Mouse (Mus musculus): ENCODE data around the gene Tmem108. TPM values are rescaled to one million over a fixed set of nuclear protein-coding genes. Genes with fewer than 3 reads are reported as not detected.
A peak's percentile ranks its signal among the peaks of the same experiment; 100 is the strongest.

The Tmem108 gene
- total and polyA plus RNA-seq, 2 experiments from 2014 or later: 24.8 to 25.2 TPM

DNA sequence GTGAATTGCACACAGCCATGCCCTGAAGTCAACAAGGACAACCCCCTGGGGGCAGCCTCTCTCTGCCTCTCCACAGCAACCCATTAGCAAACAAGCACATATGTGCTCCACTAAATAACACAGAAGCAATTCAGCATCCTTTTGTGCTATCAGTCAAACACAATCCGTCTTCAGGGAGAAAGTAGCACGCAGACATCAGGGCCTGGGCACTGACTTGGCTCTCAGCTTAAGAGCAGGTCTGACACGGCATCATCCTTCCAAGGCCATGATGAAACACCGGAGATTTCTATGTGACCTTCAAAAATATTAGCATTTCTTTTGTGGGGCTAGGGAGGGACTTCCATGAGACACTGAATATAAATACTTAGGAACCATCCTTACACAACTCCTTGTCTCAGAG is 60.2 kb downstream of the Tmem108 start:
- Histone ChIP-seq H3K4me3 (ENCODE audit: low read depth, low read length) (no peak overlapping the region), H3K4me2 (ENCODE audit: low read depth, low read length, poor library complexity, severe bottlenecking) (no peak overlapping the region), H3K9me3 (ENCODE audit: low read length) (no peaks in the 10 kb centered on the region), H3K27me3 (ENCODE audit: insufficient read depth, low read length) (no peaks in the 10 kb centered on the region), H3K27ac (ENCODE audit: low read depth, low read length) (no peak overlapping the region), H3K36me3 (ENCODE audit: insufficient read depth, low read length) (no peaks in the 10 kb centered on the region), H3K9ac (replicated peaks; ENCODE audit: low read length, poor library complexity, severe bottlenecking) (no peak overlapping the region), H3K4me1 (ENCODE audit: insufficient read depth, low read length) (no peaks in the 10 kb centered on the region)
- ATAC-seq (ENCODE audit: low FRiP score) (no peak), DNase-seq (ENCODE audit: low spot score) (no peak)
- TF ChIP-seq CTCF (IDR thresholded peaks at IDR 0.05): no peak
- WGBS: 63% methylated on average over 4 of the region's 4 CpGs

DNA sequence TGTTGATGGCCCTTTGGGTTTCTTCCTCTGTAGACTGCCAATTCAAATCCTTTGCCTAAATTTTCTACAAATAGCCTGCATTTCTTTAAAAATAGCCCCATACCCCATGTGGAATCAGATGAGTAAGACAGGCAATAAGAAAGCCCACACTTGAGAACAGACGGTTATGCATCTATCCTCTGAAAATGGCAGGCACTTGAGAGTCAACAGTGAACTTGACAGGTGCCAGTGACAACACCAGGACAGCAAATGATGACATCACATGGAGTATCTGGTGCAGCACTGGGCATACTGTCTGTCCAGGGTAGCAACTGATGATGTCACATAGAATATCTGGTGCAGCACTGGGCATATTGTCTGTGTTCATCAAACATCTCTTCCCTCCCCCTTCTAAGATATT is 61.4 kb downstream of the Tmem108 start:
- H3K27me3 ChIP-seq (ENCODE audit: insufficient read depth, low read length): no peaks in the 10 kb centered on the region
- no peak for TF ChIP-seq CTCF (IDR thresholded peaks at IDR 0.05)
- no peaks in the 10 kb centered on the region for H3K9me3 ChIP-seq (ENCODE audit: low read length)
- no peaks in the 10 kb centered on the region for H3K36me3 ChIP-seq (ENCODE audit: insufficient read depth, low read length)
- DNase-seq (ENCODE audit: low spot score): no peak
- H3K4me2 ChIP-seq (ENCODE audit: low read depth, low read length, poor library complexity, severe bottlenecking): no peak overlapping the region
- no peak overlapping the region for H3K4me3 ChIP-seq (ENCODE audit: low read depth, low read length)
- no peak overlapping the region for H3K27ac ChIP-seq (ENCODE audit: low read depth, low read length)
- H3K9ac ChIP-seq (replicated peaks; ENCODE audit: low read length, poor library complexity, severe bottlenecking): no peak overlapping the region
- 86% methylated on average over 1 of the region's 1 CpGs for WGBS
- no peaks in the 10 kb centered on the region for H3K4me1 ChIP-seq (ENCODE audit: insufficient read depth, low read length)
- ATAC-seq (ENCODE audit: low FRiP score): no peak

DNA sequence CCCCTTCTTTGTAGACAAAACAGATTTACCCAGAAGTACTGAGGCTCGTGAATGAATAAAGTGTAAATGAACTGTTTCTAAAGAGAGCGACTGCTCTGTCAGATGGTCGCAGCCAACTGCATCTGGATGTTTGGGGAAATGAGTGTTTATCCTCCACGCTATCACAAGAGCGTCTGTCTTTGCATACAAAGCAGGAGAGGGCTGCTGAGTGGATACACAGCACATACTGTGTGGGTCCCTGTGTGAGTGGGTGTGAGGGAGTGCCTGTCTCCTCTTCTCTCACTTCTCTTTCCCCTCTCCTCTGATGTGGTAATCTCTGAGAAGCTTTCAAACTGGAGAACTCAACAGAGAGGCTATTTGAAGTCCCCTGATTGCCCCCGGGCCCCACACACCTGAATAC is 64.7 kb downstream of the Tmem108 start:
- Histone ChIP-seq H3K4me1 (ENCODE audit: insufficient read depth, low read length) (no peaks in the 10 kb centered on the region), H3K9ac (replicated peaks; ENCODE audit: low read length, poor library complexity, severe bottlenecking) (no peak overlapping the region), H3K4me3 (ENCODE audit: low read depth, low read length) (no peak overlapping the region), H3K9me3 (ENCODE audit: low read length) (no peaks in the 10 kb centered on the region), H3K36me3 (ENCODE audit: insufficient read depth, low read length) (no peaks in the 10 kb centered on the region), H3K27ac (ENCODE audit: low read depth, low read length) (no peak overlapping the region), H3K27me3 (ENCODE audit: insufficient read depth, low read length) (no peaks in the 10 kb centered on the region), H3K4me2 (ENCODE audit: low read depth, low read length, poor library complexity, severe bottlenecking) (no peak overlapping the region)
- WGBS: 49% methylated on average over 6 of the region's 6 CpGs
- no peak for TF ChIP-seq CTCF (IDR thresholded peaks at IDR 0.05)
- DNase-seq (ENCODE audit: low spot score): peak; percentile 36
- no peak for ATAC-seq (ENCODE audit: low FRiP score)

DNA sequence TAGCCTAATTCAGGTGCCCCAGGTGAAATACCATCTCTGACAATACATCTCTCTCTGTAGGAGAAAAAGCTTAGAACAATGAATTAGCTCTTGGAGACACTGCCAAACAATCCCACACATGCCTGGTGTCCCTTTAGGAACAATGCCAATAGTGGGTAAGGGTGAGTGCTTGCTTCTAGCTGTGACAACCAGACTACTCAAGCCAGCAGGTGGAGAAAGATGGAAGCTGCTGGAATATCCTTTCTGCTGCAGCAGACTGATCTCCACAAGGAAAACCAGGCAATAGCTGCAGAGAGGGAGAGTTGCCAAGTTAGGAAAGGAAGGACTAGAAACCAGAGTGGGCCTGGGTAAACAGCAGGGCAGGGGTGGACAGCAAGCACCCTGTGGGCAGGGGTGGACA is 67.8 kb downstream of the Tmem108 start:
- no peak for TF ChIP-seq CTCF (IDR thresholded peaks at IDR 0.05)
- Histone ChIP-seq H3K4me3 (ENCODE audit: low read depth, low read length) (no peak overlapping the region), H3K4me1 (ENCODE audit: insufficient read depth, low read length) (no peaks in the 10 kb centered on the region), H3K27ac (ENCODE audit: low read depth, low read length) (no peak overlapping the region), H3K9me3 (ENCODE audit: low read length) (no peaks in the 10 kb centered on the region), H3K27me3 (ENCODE audit: insufficient read depth, low read length) (no peaks in the 10 kb centered on the region), H3K9ac (replicated peaks; ENCODE audit: low read length, poor library complexity, severe bottlenecking) (no peak overlapping the region), H3K36me3 (ENCODE audit: insufficient read depth, low read length) (no peaks in the 10 kb centered on the region), H3K4me2 (ENCODE audit: low read depth, low read length, poor library complexity, severe bottlenecking) (no peak overlapping the region)
- DNase-seq (ENCODE audit: low spot score): peak; percentile 19
- ATAC-seq (ENCODE audit: low FRiP score): no peak

DNA sequence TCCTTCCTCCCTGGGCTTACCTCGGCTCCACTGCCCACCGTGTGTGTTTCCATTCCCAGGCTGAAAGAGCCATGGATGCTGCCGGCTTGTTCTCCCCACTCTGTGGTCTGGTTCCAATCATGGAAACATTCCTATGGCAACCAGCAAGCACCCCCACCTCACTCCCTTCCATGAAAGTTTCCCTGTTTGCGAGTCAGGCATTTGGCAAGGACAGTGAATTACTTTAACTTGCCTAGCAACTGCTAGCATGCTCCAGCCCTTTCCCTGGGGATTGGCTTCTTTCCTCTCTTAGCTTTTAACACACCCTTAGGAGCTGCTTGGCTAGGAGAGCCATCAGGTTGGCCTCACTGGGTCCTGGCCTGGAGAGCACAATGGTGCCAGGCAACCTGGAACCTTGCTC is 68.9 kb downstream of the Tmem108 start:
- H3K27ac ChIP-seq (ENCODE audit: low read depth, low read length): no peak overlapping the region
- H3K36me3 ChIP-seq (ENCODE audit: insufficient read depth, low read length): no peaks in the 10 kb centered on the region
- WGBS: 57% methylated on average over 4 of the region's 4 CpGs
- H3K9me3 ChIP-seq (ENCODE audit: low read length): no peaks in the 10 kb centered on the region
- no peak overlapping the region for H3K9ac ChIP-seq (replicated peaks; ENCODE audit: low read length, poor library complexity, severe bottlenecking)
- no peaks in the 10 kb centered on the region for H3K4me1 ChIP-seq (ENCODE audit: insufficient read depth, low read length)
- ATAC-seq (ENCODE audit: low FRiP score) (no peak), DNase-seq (ENCODE audit: low spot score) (peak; percentile 76)
- TF ChIP-seq CTCF (IDR thresholded peaks at IDR 0.05): no peak
- no peak overlapping the region for H3K4me2 ChIP-seq (ENCODE audit: low read depth, low read length, poor library complexity, severe bottlenecking)
- H3K27me3 ChIP-seq (ENCODE audit: insufficient read depth, low read length): no peaks in the 10 kb centered on the region
- H3K4me3 ChIP-seq (ENCODE audit: low read depth, low read length): no peak overlapping the region

DNA sequence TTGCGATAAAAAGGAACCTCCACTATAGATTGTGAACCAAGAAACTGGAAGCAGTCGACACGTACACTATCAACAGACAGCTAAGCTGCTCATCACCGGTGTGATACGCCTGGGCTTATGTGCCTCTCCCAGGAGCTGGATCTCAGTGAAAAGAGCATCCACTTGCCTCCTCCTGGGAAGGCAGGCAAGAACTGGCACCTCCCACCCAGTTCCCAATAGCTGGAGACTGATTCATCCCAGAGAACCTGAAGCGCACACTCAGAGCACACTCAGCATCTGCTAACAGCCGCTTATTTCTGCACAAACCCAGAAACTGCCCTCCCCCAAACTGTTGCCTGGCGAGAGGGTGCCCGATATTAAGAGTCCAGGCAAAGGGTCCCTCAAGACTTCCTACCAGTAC is 69.8 kb downstream of the Tmem108 start:
- H3K4me2 ChIP-seq (ENCODE audit: low read depth, low read length, poor library complexity, severe bottlenecking): no peak overlapping the region
- ATAC-seq (ENCODE audit: low FRiP score) (no peak), DNase-seq (ENCODE audit: low spot score) (no peak)
- H3K27me3 ChIP-seq (ENCODE audit: insufficient read depth, low read length): no peaks in the 10 kb centered on the region
- no peak overlapping the region for H3K4me3 ChIP-seq (ENCODE audit: low read depth, low read length)
- H3K36me3 ChIP-seq (ENCODE audit: insufficient read depth, low read length): no peaks in the 10 kb centered on the region
- H3K27ac ChIP-seq (ENCODE audit: low read depth, low read length): no peak overlapping the region
- TF ChIP-seq CTCF (IDR thresholded peaks at IDR 0.05): no peak
- peaks cover 6% of the 10 kb centered on the region; the same call in 1 of the 2 replicates for H3K4me1 ChIP-seq (ENCODE audit: insufficient read depth, low read length)
- no peak overlapping the region for H3K9ac ChIP-seq (replicated peaks; ENCODE audit: low read length, poor library complexity, severe bottlenecking)
- WGBS: 88% methylated on average over 9 of the region's 9 CpGs
- no peaks in the 10 kb centered on the region for H3K9me3 ChIP-seq (ENCODE audit: low read length)

All from midbrain, postnatal 0 days (tissue).